Mouse (Mus musculus) embryo, embryonic 11 days (tissue): Measurements from ENCODE around the gene Vmn1r68.

Experiments
- DNase-seq: peaks from one replicate; pipeline ENCODE4 v3.0.0-alpha.2; 2015

The Vmn1r68 gene

GRCm38 (mm10) chr7:10558385-10558784, at the start of gene Vmn1r68:
Gene Vmn1r68 (minus strand): TSS chr7:10558485.
- DNase-seq, result no peak

DNA sequence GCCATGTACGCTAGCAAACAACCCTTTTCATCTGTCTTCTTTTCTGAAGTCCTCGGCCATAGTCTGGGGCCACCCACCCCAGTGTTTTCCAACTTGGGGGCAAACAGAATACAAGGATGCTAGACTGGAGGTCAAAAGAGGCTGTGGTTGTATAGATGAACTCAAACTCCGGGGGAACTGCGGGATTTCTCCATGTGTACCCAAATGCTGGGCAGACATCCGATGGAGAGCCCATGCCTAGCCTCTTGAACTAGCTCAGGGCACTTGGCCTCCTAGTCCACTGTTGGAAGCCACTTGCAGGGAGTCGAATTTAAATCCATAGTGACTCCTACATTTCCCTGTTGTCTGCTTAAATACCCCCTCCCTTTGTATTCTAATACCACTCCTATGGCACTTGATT, 62.7 kb downstream of the Vmn1r68 start:
- DNase-seq, result no peak

DNA sequence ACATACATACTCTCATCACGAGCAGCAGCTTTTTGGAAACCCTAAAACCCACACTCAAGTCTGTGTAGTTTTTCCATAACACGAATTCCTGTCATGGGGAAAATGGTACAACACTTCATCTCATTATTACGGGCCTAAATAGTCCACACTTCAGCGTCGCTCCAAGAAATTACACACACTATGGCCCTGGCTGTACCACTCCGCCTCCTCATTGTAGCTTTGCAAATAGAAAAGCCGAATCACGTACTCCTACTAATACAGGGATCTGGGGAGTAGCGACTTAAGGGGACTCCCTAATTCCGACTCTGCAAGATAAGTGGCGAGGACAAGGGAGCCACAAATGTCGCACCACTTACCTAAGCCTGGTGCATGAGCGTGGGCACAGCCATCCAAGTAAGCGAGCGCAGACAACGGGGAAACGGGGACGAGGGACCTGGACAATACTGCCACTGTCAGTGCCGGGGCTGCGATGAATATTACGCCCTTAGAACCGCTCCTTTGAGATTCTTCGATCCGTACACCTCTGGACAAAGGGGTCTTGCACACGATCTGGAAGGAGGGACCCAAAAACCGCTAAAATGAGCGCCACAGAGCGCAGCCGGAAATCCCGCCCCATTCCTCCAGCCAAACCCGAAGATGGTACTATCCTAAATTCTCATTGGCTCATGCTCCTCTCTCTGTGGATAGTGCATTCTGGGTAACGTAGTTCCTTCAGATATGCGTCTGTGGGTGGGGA, 63.3 kb downstream of the Vmn1r68 start, which contains the start of gene Zik1:
Gene Zik1, minus strand, starts transcription at position 609 of the 736 bp plus-strand sequence.
- peak; percentile 92 for DNase-seq

GRCm38 (mm10) chr7:10480588-10481233, 77.6 kb downstream of the Vmn1r68 start:
- peak; percentile 30 for DNase-seq

DNA sequence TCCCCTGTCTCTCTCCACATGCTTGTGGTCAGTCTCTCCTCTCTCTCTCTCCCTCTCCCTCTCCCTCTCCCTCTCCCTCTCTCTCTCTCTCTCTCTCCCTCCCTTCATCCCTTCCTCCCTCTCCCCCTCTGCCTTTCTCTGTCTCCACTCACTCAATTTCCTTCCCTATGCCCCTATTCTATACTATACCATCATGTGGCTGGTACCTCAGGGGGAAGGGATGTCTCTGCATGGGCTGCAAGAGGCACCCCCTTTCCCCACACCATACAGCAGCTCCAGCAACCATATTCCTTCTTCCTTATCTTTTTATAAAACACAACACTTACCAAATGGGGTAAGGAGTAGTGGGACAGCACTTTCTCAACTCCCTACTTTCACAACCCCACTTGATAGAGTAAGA, 78.5 kb downstream of the Vmn1r68 start:
- no peak for DNase-seq

- DNase-seq, result no peak
Observed at GRCm38 (mm10) chr7:10458166-10458565, 100.1 kb downstream of the Vmn1r68 start.
